Mouse (Mus musculus): ENCODE measurements around the gene Ldlr.
"Not testable (repeated sequence)": the region's sequence is repeated elsewhere in the genome, so short reads cannot be mapped to it uniquely, and the experiment has no call there.

Gene Ldlr

GRCm38 (mm10) chr9:21723377-21724146 is at the start of gene Ldlr:
TSS of gene Ldlr (plus strand) at chr9:21723483.
- DNase-seq: peak; percentile 76

- no peak for DNase-seq
Observed at GRCm38 (mm10) chr9:21677706-21678105, 45.6 kb upstream of the Ldlr start.

GRCm38 (mm10) chr9:21680448-21680847 is 42.8 kb upstream of the Ldlr start:
- DNase-seq: no peak

- DNase-seq: no peak
Observed at GRCm38 (mm10) chr9:21682827-21683226, 40.5 kb upstream of the Ldlr start.

GRCm38 (mm10) chr9:21683897-21684296 is 39.4 kb upstream of the Ldlr start:
- DNase-seq: no peak

- DNase-seq: no peak
Observed at GRCm38 (mm10) chr9:21688554-21688953, 34.7 kb upstream of the Ldlr start.

- DNase-seq: no peak
Observed at GRCm38 (mm10) chr9:21690031-21690430, 33.3 kb upstream of the Ldlr start.

GRCm38 (mm10) chr9:21691862-21692261 is 31.4 kb upstream of the Ldlr start:
- DNase-seq: no peak

GRCm38 (mm10) chr9:21692491-21692890 is 30.8 kb upstream of the Ldlr start:
- no peak for DNase-seq

GRCm38 (mm10) chr9:21694071-21694470 is 29.2 kb upstream of the Ldlr start:
- DNase-seq: no peak

- no peak for DNase-seq
Observed at GRCm38 (mm10) chr9:21695229-21695792, 28.0 kb upstream of the Ldlr start.

- no peak for DNase-seq
Observed at GRCm38 (mm10) chr9:21697121-21697520, 26.2 kb upstream of the Ldlr start.

- DNase-seq: not testable (repeated sequence)
Observed at GRCm38 (mm10) chr9:21699280-21699679, 24.0 kb upstream of the Ldlr start.

- no peak for DNase-seq
Observed at GRCm38 (mm10) chr9:21701091-21701490, 22.2 kb upstream of the Ldlr start.

- no peak for DNase-seq
Observed at GRCm38 (mm10) chr9:21703494-21703893, 19.8 kb upstream of the Ldlr start.

- no peak for DNase-seq
Observed at GRCm38 (mm10) chr9:21706085-21706484, 17.2 kb upstream of the Ldlr start.

GRCm38 (mm10) chr9:21706586-21707265 is 16.6 kb upstream of the Ldlr start:
- DNase-seq: no peak

- no peak for DNase-seq
Observed at GRCm38 (mm10) chr9:21709340-21709739, 13.9 kb upstream of the Ldlr start.

- no peak for DNase-seq
Observed at GRCm38 (mm10) chr9:21715298-21715697, 8.0 kb upstream of the Ldlr start.

- DNase-seq: no peak
Observed at GRCm38 (mm10) chr9:21717015-21717414, 6.3 kb upstream of the Ldlr start.

- no peak for DNase-seq
Observed at GRCm38 (mm10) chr9:21721036-21721435, 2.2 kb upstream of the Ldlr start.

- DNase-seq: peak; percentile 87
Observed at GRCm38 (mm10) chr9:21724147-21724536, 859 bp downstream of the Ldlr start.

- no peak for DNase-seq
Observed at GRCm38 (mm10) chr9:21725224-21726121, 2.2 kb downstream of the Ldlr start.

Data from right cerebral cortex, postnatal 14 days (tissue).